Mouse (Mus musculus) testis, adult 2 months (tissue): ENCODE data around the gene Ppwd1. TPM values are rescaled to one million over a fixed set of nuclear protein-coding genes. Genes with fewer than 3 reads are reported as not detected.
A peak's percentile ranks its signal among the peaks of the same experiment; 100 is the strongest.

Experiments used
- H3K27ac ChIP-seq: fragments of 200-500 bp; 2 replicates; pipeline ENCODE4 v1.5.1; 2012; ENCODE audit warnings: low read depth, low read length; ENCODE audit not compliant: control insufficient read depth, insufficient read depth
- H3K27me3 ChIP-seq: fragments of 200-500 bp; 2 replicates; pipeline ENCODE4 v1.6.1; 2012; ENCODE audit warnings: mild to moderate bottlenecking, low read length, moderate library complexity; ENCODE audit not compliant: control insufficient read depth, insufficient read depth
- H3K36me3 ChIP-seq: fragments of 200-500 bp; 2 replicates; pipeline ENCODE4 v1.6.1; 2012; ENCODE audit warnings: mild to moderate bottlenecking, low read length; ENCODE audit not compliant: control insufficient read depth, insufficient read depth
- H3K4me1 ChIP-seq: fragments of 200-500 bp; 2 replicates; pipeline ENCODE4 v1.6.1; 2012; ENCODE audit warnings: low read length; ENCODE audit not compliant: control insufficient read depth, insufficient read depth
- H3K4me3 ChIP-seq: fragments of 200-500 bp; 2 replicates; pipeline ENCODE4 v1.5.1; 2012; ENCODE audit warnings: low read depth, mild to moderate bottlenecking, low read length, moderate library complexity, mixed read lengths; ENCODE audit not compliant: control insufficient read depth
- CTCF ChIP-seq: fragments of 200-500 bp; IDR thresholded peaks from 2 replicates; pipeline ENCODE4 v1.5.1; 2012; ENCODE audit warnings: low read depth, mild to moderate bottlenecking, inconsistent platforms, low read length, moderate library complexity; ENCODE audit not compliant: control insufficient read depth, insufficient read depth, insufficient replicate concordance
- POLR2A ChIP-seq: fragments of 200-500 bp; IDR thresholded peaks from 2 replicates; pipeline ENCODE4 v1.6.1; 2012; ENCODE audit warnings: low read depth, mild to moderate bottlenecking, inconsistent platforms, low read length, moderate library complexity; ENCODE audit not compliant: control insufficient read depth
- polyA plus RNA-seq: library from polyadenylated mRNA; depleted of rRNA; stranded (reverse); fragments of >200 nt; gene quantifications from 2 replicates; pipeline ENCODE4 v1.2.3, GENCODE M21; 2012; rRNA removed

Ppwd1 gene
- polyA plus RNA-seq, 1 experiment: 3.7 TPM

- Histone ChIP-seq H3K36me3 (no peaks in the 10 kb centered on the region), H3K27ac (peak overlapping the region; percentile 81), H3K27me3 (no peaks in the 10 kb centered on the region), H3K4me1 (no peaks in the 10 kb centered on the region; the same call in 1 of the 2 replicates), H3K4me3 (peak overlapping the region; percentile 87)
- TF ChIP-seq CTCF: no peak
- no peak for TF ChIP-seq POLR2A
Measured at GRCm38 (mm10) chr13:104179176-104179888, 49.3 kb downstream of the Ppwd1 start.

- no peak for TF ChIP-seq CTCF
- peak; percentile 99 for TF ChIP-seq POLR2A
- H3K27me3 ChIP-seq: no peaks in the 10 kb centered on the region
- no peaks in the 10 kb centered on the region; the same call in 1 of the 2 replicates for H3K4me1 ChIP-seq
- H3K27ac ChIP-seq: peak within 1 kb of the TSS; percentile 95
- no peaks in the 10 kb centered on the region for H3K36me3 ChIP-seq
- peak within 1 kb of the TSS; percentile 87 for H3K4me3 ChIP-seq
Measured at GRCm38 (mm10) chr13:104178650-104179121, 50.0 kb downstream of the Ppwd1 start, which contains the start of gene Trim23. Gene Trim23 (plus strand): TSS chr13:104178797.

- Histone ChIP-seq H3K4me3 (peak within 1 kb of the TSS; percentile 87), H3K36me3 (no peaks in the 10 kb centered on the region), H3K4me1 (no peaks in the 10 kb centered on the region; the same call in 1 of the 2 replicates), H3K27me3 (no peaks in the 10 kb centered on the region), H3K27ac (peak within 1 kb of the TSS; percentile 95)
- TF ChIP-seq POLR2A: no peak
- no peak for TF ChIP-seq CTCF
Measured at GRCm38 (mm10) chr13:104177796-104178649, 50.6 kb downstream of the Ppwd1 start, which contains the start of gene Trappc13. Gene Trappc13 (minus strand): TSS chr13:104178469.

- no peaks in the 10 kb centered on the region for H3K36me3 ChIP-seq
- H3K4me3 ChIP-seq: no peak overlapping the region
- no peaks in the 10 kb centered on the region for H3K27me3 ChIP-seq
- TF ChIP-seq CTCF: no peak
- no peak for TF ChIP-seq POLR2A
- no peaks in the 10 kb centered on the region; the same call in 1 of the 2 replicates for H3K4me1 ChIP-seq
- H3K27ac ChIP-seq: no peak overlapping the region
Measured at GRCm38 (mm10) chr13:104176874-104177273, 51.8 kb downstream of the Ppwd1 start.

GRCm38 (mm10) chr13:104172498-104172897 lies 56.1 kb downstream of the Ppwd1 start:
- Histone ChIP-seq H3K27me3 (no peaks in the 10 kb centered on the region), H3K36me3 (no peaks in the 10 kb centered on the region), H3K4me3 (no peak overlapping the region), H3K4me1 (no peaks in the 10 kb centered on the region), H3K27ac (no peak overlapping the region)
- TF ChIP-seq POLR2A (no peak), CTCF (no peak)

GRCm38 (mm10) chr13:104171711-104172110 lies 56.9 kb downstream of the Ppwd1 start:
- TF ChIP-seq POLR2A: no peak
- TF ChIP-seq CTCF: no peak
- no peaks in the 10 kb centered on the region for H3K4me1 ChIP-seq
- no peak overlapping the region for H3K4me3 ChIP-seq
- H3K36me3 ChIP-seq: no peaks in the 10 kb centered on the region
- no peaks in the 10 kb centered on the region for H3K27me3 ChIP-seq
- no peak overlapping the region for H3K27ac ChIP-seq

GRCm38 (mm10) chr13:104155686-104156085 lies 73.0 kb downstream of the Ppwd1 start:
- Histone ChIP-seq H3K27me3 (no peaks in the 10 kb centered on the region), H3K27ac (no peak overlapping the region), H3K36me3 (no peaks in the 10 kb centered on the region), H3K4me3 (no peak overlapping the region), H3K4me1 (no peaks in the 10 kb centered on the region)
- TF ChIP-seq CTCF (no peak), POLR2A (no peak)

Other genes with a start within 250 kb of the Ppwd1 start
- 4.1 and 5.1 TPM in 2 replicates for gene Nln, start 119.2 kb downstream of the Ppwd1 start, polyA plus RNA-seq
- gene Sgtb, start 119.1 kb downstream of the Ppwd1 start, polyA plus RNA-seq: 1.4 and 1.6 TPM in 2 replicates
- gene Trappc13, start 50.4 kb downstream of the Ppwd1 start, polyA plus RNA-seq: 2.8 and 3.1 TPM in 2 replicates
- 5.1 and 7.2 TPM in 2 replicates for gene Trim23, start 50.0 kb downstream of the Ppwd1 start, polyA plus RNA-seq
- 3.1 and 5.3 TPM in 2 replicates for gene Cenpk, start 232 bp downstream of the Ppwd1 start, polyA plus RNA-seq
- 0.37 and 0.74 TPM in 2 replicates for gene Adamts6, start 59.0 kb upstream of the Ppwd1 start, polyA plus RNA-seq